Mouse (Mus musculus) gastrocnemius, adult 8-10 months (tissue): ENCODE data around the gene Rarres1. TPM values are rescaled to one million over a fixed set of nuclear protein-coding genes. Genes with fewer than 3 reads are reported as not detected.

Experiments used
- DNase-seq, 2 experiments: peaks; one replicate each; pipeline ENCODE4 v3.0.0; 2022; ENCODE audit warnings: low spot score in 2 of 2
- total RNA-seq, 4 experiments: library from RNA; stranded (reverse); gene quantifications; 2 replicates each; pipeline ENCODE4 v1.2.4; 2022

The Rarres1 gene
- total RNA-seq, 4 experiments from 2014 or later = 0.29 to 0.72 (median 0.41) TPM

GRCm38 (mm10) chr3:67429338-67429998 lies 85.9 kb downstream of the Rarres1 start:
- no peak for DNase-seq

Other genes starting within 250 kb of the Rarres1 start
- gene Mlf1, start 141.4 kb downstream of the Rarres1 start, total RNA-seq = 100 to 1,000 TPM; 179 to 386 (median 241) TPM
- gene Gm17402, start 140.4 kb downstream of the Rarres1 start, total RNA-seq = not detected
- gene Gfm1, start 85.4 kb downstream of the Rarres1 start, total RNA-seq = 100 to 1,000 TPM; 107 to 116 (median 111) TPM
- gene Lxn, start 51.6 kb downstream of the Rarres1 start, total RNA-seq = 1 to 10 TPM in 3 of 4 experiments, under 1 TPM in 1; 0.29 to 2.3 (median 1.1) TPM
- gene Mfsd1, start 67.2 kb upstream of the Rarres1 start, total RNA-seq = 10 to 100 TPM; 19.8 to 30.5 (median 25.2) TPM